Mouse (Mus musculus) E14TG2a.4 (cell line): ENCODE results near the gene Thnsl1.

Source experiments
- CTCF ChIP-seq: conservative IDR thresholded peaks from 2 replicates; pipeline ENCODE4 v1.5.1; 2014; ENCODE audit warnings: low read length
- NANOG ChIP-seq: IDR thresholded peaks from 2 replicates; pipeline ENCODE4 v1.6.1; 2014; ENCODE audit warnings: borderline replicate concordance, low read length, mixed read lengths
- POU5F1 ChIP-seq: IDR thresholded peaks from 2 replicates; pipeline ENCODE4 v1.6.1; 2014; ENCODE audit warnings: low read length, borderline replicate concordance

DNA sequence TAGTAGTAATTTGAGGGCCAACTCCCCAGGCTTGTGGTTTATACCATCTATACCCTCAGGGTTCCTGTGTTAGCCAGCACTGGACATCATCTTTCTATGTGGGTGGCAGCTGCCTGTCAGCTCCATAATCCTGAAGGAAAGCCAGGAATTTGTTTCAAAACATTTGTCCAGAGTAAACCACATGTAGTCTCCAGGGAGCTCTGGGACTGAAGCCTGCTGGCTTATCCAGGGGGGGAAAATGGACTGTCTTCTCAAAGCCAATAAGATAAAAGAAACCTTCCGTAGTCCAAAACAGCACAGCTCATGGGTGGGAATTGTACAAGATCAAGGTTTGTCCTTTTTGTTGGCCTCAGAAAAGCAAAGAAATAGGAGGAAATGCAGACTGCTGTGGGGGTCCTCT, 37.6 kb upstream of the Thnsl1 start:
- no peak for TF ChIP-seq CTCF
- TF ChIP-seq NANOG, result no peak
- no peak for TF ChIP-seq POU5F1
